Comparison of ENCODE assay signal across 8 mouse cellular contexts in the genomic region with DNA sequence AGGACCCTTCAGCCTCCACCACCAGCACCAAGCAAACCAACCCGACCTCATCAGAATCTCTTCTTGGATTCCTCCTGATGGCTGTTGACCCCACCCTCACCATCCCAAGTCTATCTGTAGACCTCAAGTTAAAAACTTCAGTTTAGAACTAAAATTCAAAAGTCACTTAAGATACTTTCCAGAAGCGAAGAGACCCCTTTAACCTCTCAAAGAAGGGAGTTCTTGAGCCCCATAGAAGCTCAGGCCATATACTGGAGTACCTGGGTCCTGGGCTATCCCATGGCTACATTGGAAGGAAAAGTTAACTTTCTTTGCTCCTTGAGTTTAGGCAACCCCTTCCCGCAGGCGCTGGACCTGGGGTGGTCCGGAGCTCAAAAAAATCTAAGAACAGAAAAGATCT. TPM values are rescaled to one million over a fixed set of nuclear protein-coding genes. Genes with fewer than 3 reads are reported as not detected.
DNase-seq lines count a peak whose midpoint lies in the region; ATAC-seq and TF ChIP-seq lines count a peak whose summit lies in the region.

No protein-coding gene starts in this region.

- peaks cover 17% of the 10 kb centered on the region for H3K4me1 ChIP-seq in heart, embryonic 15.5 days (replicated peaks)
- no peaks in the 10 kb centered on the region for H3K4me1 ChIP-seq in ES-Bruce4 (ENCODE audit: control insufficient read depth, insufficient read depth, low read length)
- peaks cover 2% of the 10 kb centered on the region; the same call in 1 of the 2 replicates for H3K4me1 ChIP-seq in forebrain, postnatal 0 days (ENCODE audit: insufficient read depth)
- peaks cover 8% of the 10 kb centered on the region; the same call in 1 of the 2 replicates for H3K4me1 ChIP-seq in liver, postnatal 0 days (ENCODE audit: insufficient read depth)

- no peaks in the 10 kb centered on the region for H3K36me3 ChIP-seq in heart, embryonic 15.5 days
- H3K36me3 ChIP-seq in ES-Bruce4 (ENCODE audit: control insufficient read depth, insufficient read depth, low read length, poor library complexity, severe bottlenecking): no peaks in the 10 kb centered on the region
- no peaks in the 10 kb centered on the region for H3K36me3 ChIP-seq in forebrain, postnatal 0 days (ENCODE audit: insufficient read depth)
- no peaks in the 10 kb centered on the region for H3K36me3 ChIP-seq in liver, postnatal 0 days (replicated peaks; ENCODE audit: insufficient read depth, low read length)

- WGBS in heart, embryonic 15.5 days: 10% methylated on average over 5 of the region's 5 CpGs
- 13% methylated on average over 5 of the region's 5 CpGs for WGBS in forebrain, postnatal 0 days
- 6% methylated on average over 5 of the region's 5 CpGs for WGBS in liver, postnatal 0 days (ENCODE audit: insufficient replicate concordance)

- TF ChIP-seq POLR2A in ES-Bruce4 (IDR thresholded peaks at IDR 0.05; ENCODE audit: insufficient read depth, low read length): no peak

- TF ChIP-seq CTCF in ES-Bruce4 (IDR thresholded peaks at IDR 0.05; ENCODE audit: low read depth, low read length): no peak
- no peak for TF ChIP-seq CTCF in forebrain, postnatal 0 days (IDR thresholded peaks at IDR 0.05; ENCODE audit: low read depth)
- no peak for TF ChIP-seq CTCF in liver, postnatal 0 days (IDR thresholded peaks at IDR 0.05; ENCODE audit: low read depth)

- ATAC-seq in heart, embryonic 15.5 days (replicated peaks; ENCODE audit: insufficient number of reproducible peaks, insufficient read depth, low FRiP score, low read depth): no peak
- no peak for ATAC-seq in forebrain, postnatal 0 days
- ATAC-seq in liver, postnatal 0 days: no peak

- H3K27ac ChIP-seq in heart, embryonic 15.5 days: no peak overlapping the region
- H3K27ac ChIP-seq in ES-Bruce4 (ENCODE audit: insufficient read depth, low read length): no peak overlapping the region
- no peak overlapping the region; the same call in 1 of the 2 replicates for H3K27ac ChIP-seq in forebrain, postnatal 0 days (ENCODE audit: low read depth, low read length)
- H3K27ac ChIP-seq in liver, postnatal 0 days (ENCODE audit: low read depth): no peak overlapping the region

- H3K9ac ChIP-seq in heart, embryonic 15.5 days: peak overlapping the region; percentile 62
- peak overlapping the region; percentile 90 for H3K9ac ChIP-seq in ES-Bruce4 (ENCODE audit: low read depth, poor library complexity, severe bottlenecking)
- peak overlapping the region; percentile 78 for H3K9ac ChIP-seq in forebrain, postnatal 0 days
- H3K9ac ChIP-seq in liver, postnatal 0 days (replicated peaks): no peak overlapping the region

- peak overlapping the region; percentile 67 for H3K4me3 ChIP-seq in heart, embryonic 15.5 days
- peak overlapping the region; percentile 63 for H3K4me3 ChIP-seq in ES-Bruce4 (ENCODE audit: low read depth, low read length)
- H3K4me3 ChIP-seq in forebrain, postnatal 0 days (ENCODE audit: low read depth, low read length): peak overlapping the region; percentile 71
- peak overlapping the region; percentile 56; the same call in 1 of the 2 replicates for H3K4me3 ChIP-seq in liver, postnatal 0 days (ENCODE audit: low read depth, low read length)

- no peaks in the 10 kb centered on the region for H3K27me3 ChIP-seq in heart, embryonic 15.5 days
- H3K27me3 ChIP-seq in ES-Bruce4 (ENCODE audit: control insufficient read depth, insufficient read depth, low read length, poor library complexity, severe bottlenecking): peaks cover 12% of the 10 kb centered on the region
- H3K27me3 ChIP-seq in forebrain, postnatal 0 days (ENCODE audit: insufficient read depth, low read length): no peaks in the 10 kb centered on the region
- H3K27me3 ChIP-seq in liver, postnatal 0 days (ENCODE audit: insufficient read depth, low read length): peaks cover 49% of the 10 kb centered on the region

- no peak for TF ChIP-seq EP300 in ES-Bruce4 (IDR thresholded peaks at IDR 0.05; ENCODE audit: insufficient read depth, low read depth, low read length)
- TF ChIP-seq EP300 in liver, postnatal 0 days (IDR thresholded peaks at IDR 0.05; ENCODE audit: low read depth): no peak

- no peak for DNase-seq in heart, adult 11 months
- no peak for DNase-seq in forebrain, postnatal 0 days
- no peak for DNase-seq in liver, postnatal 0 days
- DNase-seq in cerebellum, postnatal 14 days: no peak
- DNase-seq in layer of hippocampus, postnatal 25 days (ENCODE audit: extremely low spot score in 1 of 2, low spot score in 1 of 2): no peak
- no peak for DNase-seq in urinary bladder, postnatal 36 days (ENCODE audit: low spot score in 2 of 2)

- H3K4me2 ChIP-seq in heart, embryonic 15.5 days: peak overlapping the region; percentile 99
- peak overlapping the region; percentile 90 for H3K4me2 ChIP-seq in forebrain, postnatal 0 days (ENCODE audit: low read depth)
- peak overlapping the region; percentile 82 for H3K4me2 ChIP-seq in liver, postnatal 0 days (ENCODE audit: low read depth, low read length)

- H3K9me3 ChIP-seq in heart, embryonic 15.5 days (replicated peaks): 0 out of 2 replicates have a peak, but pooled peaks cover 5% of the 10 kb centered on the region
- peaks cover 7% of the 10 kb centered on the region; the same call in 1 of the 2 replicates for H3K9me3 ChIP-seq in ES-Bruce4 (replicated peaks; ENCODE audit: control insufficient read depth, insufficient read depth, low read length, poor library complexity, severe bottlenecking)
- no peaks in the 10 kb centered on the region for H3K9me3 ChIP-seq in forebrain, postnatal 0 days (ENCODE audit: low read length)
- H3K9me3 ChIP-seq in liver, postnatal 0 days (ENCODE audit: low read length): 0 out of 2 replicates have a peak, but pooled peaks cover 4% of the 10 kb centered on the region

RNA-seq across cellular contexts. Expression of gene Kcnmb4, which starts 1.1 kb away (rescaled TPM):
- polyA plus RNA-seq in heart, embryonic 15.5 days (2015; fragmentation: Nextera tagmentation; extraction: Ambion mirVana): 3.7 and 4.2 TPM in 2 replicates
- 1.8 and 3.2 TPM in 2 replicates for polyA plus RNA-seq in ES-Bruce4 (2011; ENCODE audit: insufficient read depth, insufficient read length, low read depth, missing spikeins)
- 68.5 and 83.6 TPM in 2 replicates for total RNA-seq in forebrain, postnatal 0 days (2014; rRNA removed)
- polyA plus RNA-seq in forebrain, postnatal 0 days (2015; fragmentation: Nextera tagmentation; extraction: Ambion mirVana): 29.7 and 40.4 TPM in 2 replicates
- 0.14 TPM in 1 of 2 replicates, not detected in the other for polyA plus RNA-seq in liver, postnatal 0 days (2015; fragmentation: Nextera tagmentation; extraction: Ambion mirVana)
- total RNA-seq in layer of hippocampus, postnatal 25 days (2021): 10 to 100 TPM; 75.3 to 77.9 TPM
